Mouse (Mus musculus) brain, embryonic 14.5 days (tissue): ENCODE data around the gene Vmn1r31. TPM values are rescaled to one million over a fixed set of nuclear protein-coding genes. Genes with fewer than 3 reads are reported as not detected.

Source experiments
- DNase-seq: peaks from one replicate; pipeline ENCODE4 v3.0.0-alpha.2; 2011; ENCODE audit warnings: low read depth
- CTCF ChIP-seq: fragments of 200-500 bp; IDR thresholded peaks from 2 replicates; pipeline ENCODE4 v1.5.1; 2012; ENCODE audit warnings: inconsistent platforms, mild to moderate bottlenecking, moderate library complexity, borderline replicate concordance; ENCODE audit not compliant: insufficient read depth, insufficient read length; ENCODE audit errors: extremely low read depth
- POLR2A ChIP-seq: fragments of 200-500 bp; IDR thresholded peaks from 2 replicates; pipeline ENCODE4 v1.6.1; 2012; ENCODE audit warnings: mild to moderate bottlenecking, inconsistent platforms, borderline replicate concordance; ENCODE audit not compliant: poor library complexity, insufficient read depth, insufficient read length, severe bottlenecking; ENCODE audit errors: extremely low read depth
- polyA plus RNA-seq: library from polyadenylated mRNA; depleted of rRNA; stranded (reverse); fragments of >200 nt; gene quantifications from 2 replicates; pipeline ENCODE4 v1.2.3, GENCODE M21; 2012; rRNA removed

The Vmn1r31 gene
- polyA plus RNA-seq, result not detected in 2 replicates

GRCm38 (mm10) chr6:58475230-58475629 is at the start of gene Vmn1r31:
Vmn1r31 (minus strand) TSS chr6:58475330.
- no peak for TF ChIP-seq POLR2A
- no peak for TF ChIP-seq CTCF
- no peak for DNase-seq

- no peak for DNase-seq
- TF ChIP-seq POLR2A, result no peak
- TF ChIP-seq CTCF, result no peak
These were observed 31.8 kb downstream of the Vmn1r31 start, which contains the start of gene Vmn1r30 for GRCm38 (mm10) chr6:58443285-58443684. Vmn1r30 (minus strand) TSS chr6:58443385.

Other genes starting within 250 kb of the Vmn1r31 start
- not detected in 2 replicates for gene Vmn1r28, start 213.3 kb downstream of the Vmn1r31 start, polyA plus RNA-seq
- not detected in 2 replicates for gene Vmn1r29, start 173.8 kb downstream of the Vmn1r31 start, polyA plus RNA-seq
- gene Vmn1r30, start 31.9 kb downstream of the Vmn1r31 start, polyA plus RNA-seq, result 0.10 TPM in 1 of 2 replicates, not detected in the other
- 20.5 and 22.1 TPM in 2 replicates for gene Abcg2, start 109.2 kb upstream of the Vmn1r31 start, polyA plus RNA-seq